In genomic region chr7:51862097-51862492, GRCm38 (mm10) we compare ENCODE assay signal across 7 mouse cellular contexts. TPM values are rescaled to one million over a fixed set of nuclear protein-coding genes. Genes with fewer than 3 reads are reported as not detected.
A peak's percentile ranks its signal among the peaks of the same experiment; 100 is the strongest.
DNase-seq lines count a peak whose midpoint lies in the region; ATAC-seq and TF ChIP-seq lines count a peak whose summit lies in the region.

Gene Fancf, minus strand, starts transcription at chr7:51862267.

- H3K27ac ChIP-seq in embryonic facial prominence, embryonic 10.5 days (replicated peaks) = peak within 1 kb of the TSS; percentile 97
- peak within 1 kb of the TSS; percentile 96 for H3K27ac ChIP-seq in intestine, postnatal 0 days (ENCODE audit: low read depth, low read length)
- H3K27ac ChIP-seq in midbrain, embryonic 12.5 days (replicated peaks) = peak within 1 kb of the TSS; percentile 97
- peak within 1 kb of the TSS; percentile 81 for H3K27ac ChIP-seq in small intestine, adult 2 months (ENCODE audit: insufficient read depth, low read depth, low read length)

- no peaks in the 10 kb centered on the region for H3K27me3 ChIP-seq in embryonic facial prominence, embryonic 10.5 days (replicated peaks; ENCODE audit: low read depth, poor library complexity, severe bottlenecking)
- H3K27me3 ChIP-seq in intestine, postnatal 0 days (replicated peaks; ENCODE audit: control insufficient read depth, insufficient read depth, low read length) = no peaks in the 10 kb centered on the region
- no peaks in the 10 kb centered on the region for H3K27me3 ChIP-seq in midbrain, embryonic 12.5 days
- no peaks in the 10 kb centered on the region for H3K27me3 ChIP-seq in small intestine, adult 2 months (ENCODE audit: control insufficient read depth, insufficient read depth, low read length)

- DNase-seq in adrenal gland, postnatal 10 days = peak; percentile 98
- DNase-seq in embryonic facial prominence, embryonic 10.5 days (ENCODE audit: low spot score) = peak; percentile 95
- DNase-seq in gonadal fat pad, adult 2 months (ENCODE audit: low read depth) = peak; percentile 34
- peak; percentile 97 for DNase-seq in left cerebral cortex, postnatal 4 days

- peak within 1 kb of the TSS; percentile 73 for H3K4me2 ChIP-seq in intestine, postnatal 0 days (replicated peaks; ENCODE audit: low read depth)
- H3K4me2 ChIP-seq in midbrain, embryonic 12.5 days (replicated peaks) = peak within 1 kb of the TSS; percentile 79

- intact Hi-C loops in left cerebral cortex, postnatal 4 days (cut with DNase I) = no loop called here

- H3K4me1 ChIP-seq in embryonic facial prominence, embryonic 10.5 days = peaks cover 29% of the 10 kb centered on the region
- 0 out of 2 replicates have a peak, but pooled peaks cover 4% of the 10 kb centered on the region for H3K4me1 ChIP-seq in intestine, postnatal 0 days (replicated peaks; ENCODE audit: control insufficient read depth, insufficient read depth, low read length)
- H3K4me1 ChIP-seq in midbrain, embryonic 12.5 days = peaks cover 25% of the 10 kb centered on the region
- H3K4me1 ChIP-seq in small intestine, adult 2 months (ENCODE audit: control insufficient read depth, insufficient read depth, insufficient read length, low read length) = peaks cover 6% of the 10 kb centered on the region

- H3K4me3 ChIP-seq in embryonic facial prominence, embryonic 10.5 days = peak within 1 kb of the TSS; percentile 70
- H3K4me3 ChIP-seq in intestine, postnatal 0 days (ENCODE audit: low read depth, low read length) = peak within 1 kb of the TSS; percentile 80
- H3K4me3 ChIP-seq in midbrain, embryonic 12.5 days = peak within 1 kb of the TSS; percentile 76
- H3K4me3 ChIP-seq in small intestine, adult 2 months (ENCODE audit: low read depth, low read length) = peak within 1 kb of the TSS; percentile 84

- no peak for TF ChIP-seq CTCF in intestine, postnatal 0 days (IDR thresholded peaks at IDR 0.05; ENCODE audit: low read depth)
- TF ChIP-seq CTCF in small intestine, adult 2 months (IDR thresholded peaks at IDR 0.05; ENCODE audit: extremely low read depth, insufficient read length, insufficient replicate concordance, low read depth, low read length) = no peak

- TF ChIP-seq POLR2A in small intestine, adult 2 months (IDR thresholded peaks at IDR 0.05; ENCODE audit: low read depth, low read length) = 0 out of 2 replicates have a peak, but pooled peaks have one; percentile 33

- H3K9me3 ChIP-seq in embryonic facial prominence, embryonic 10.5 days = no peaks in the 10 kb centered on the region
- no peaks in the 10 kb centered on the region for H3K9me3 ChIP-seq in intestine, postnatal 0 days (ENCODE audit: control insufficient read depth)
- H3K9me3 ChIP-seq in midbrain, embryonic 12.5 days = no peaks in the 10 kb centered on the region

- H3K36me3 ChIP-seq in embryonic facial prominence, embryonic 10.5 days (replicated peaks) = peaks cover 38% of the 10 kb centered on the region
- no peaks in the 10 kb centered on the region for H3K36me3 ChIP-seq in intestine, postnatal 0 days (ENCODE audit: control insufficient read depth, insufficient read depth)
- H3K36me3 ChIP-seq in midbrain, embryonic 12.5 days = peaks cover 4% of the 10 kb centered on the region; the same call in 1 of the 2 replicates
- peaks cover 2% of the 10 kb centered on the region for H3K36me3 ChIP-seq in small intestine, adult 2 months (ENCODE audit: control insufficient read depth, insufficient read depth, low read length)

- WGBS in embryonic facial prominence, embryonic 10.5 days = under 1% methylated on average over 43 of the region's 43 CpGs
- under 1% methylated on average over 43 of the region's 43 CpGs for WGBS in intestine, postnatal 0 days
- WGBS in midbrain, embryonic 12.5 days = under 1% methylated on average over 43 of the region's 43 CpGs
- WGBS in small intestine, adult 2 months = under 1% methylated on average over 43 of the region's 43 CpGs

- H3K9ac ChIP-seq in intestine, postnatal 0 days (ENCODE audit: low read depth, low read length) = peak within 1 kb of the TSS; percentile 80
- peak within 1 kb of the TSS; percentile 80 for H3K9ac ChIP-seq in midbrain, embryonic 12.5 days (replicated peaks)

- ATAC-seq in intestine, postnatal 0 days = peak; percentile 99
- peak; percentile 98 for ATAC-seq in midbrain, embryonic 12.5 days (ENCODE audit: low FRiP score, low read depth)

RNA-seq across cellular contexts. Expression of gene Fancf, which starts in this region (rescaled TPM):
- 1 to 10 TPM; 6.8 to 7.6 TPM for total RNA-seq in adrenal gland, postnatal 10 days (2021)
- 10.0 and 10.1 TPM in 2 replicates for polyA plus RNA-seq in embryonic facial prominence, embryonic 10.5 days (2016; fragmentation: Nextera tagmentation; extraction: Ambion mirVana)
- polyA plus RNA-seq in gonadal fat pad, adult 2 months (2012; rRNA removed) = 4.2 and 4.3 TPM in 2 replicates
- polyA plus RNA-seq in intestine, postnatal 0 days (2015; fragmentation: Nextera tagmentation; extraction: Ambion mirVana) = 5.9 and 6.0 TPM in 2 replicates
- total RNA-seq in left cerebral cortex, postnatal 4 days (2021) = 1 to 10 TPM; 6.6 to 7.1 TPM
- 14.9 and 17.3 TPM in 2 replicates for polyA plus RNA-seq in midbrain, embryonic 12.5 days (2016; fragmentation: Nextera tagmentation; extraction: Ambion mirVana)
- 10.6 and 14.4 TPM in 2 replicates for polyA plus RNA-seq in small intestine, adult 2 months (2012; rRNA removed)

Comparison
In these comparisons a context has a peak if more than half of its experiments do, and no peak if none do; other contexts are left out.
1. Peak in every context shown above with its lines: DNase-seq, ATAC-seq, H3K4me3 ChIP-seq and H3K27ac ChIP-seq.
2. DNase-seq: peak in every context shown above with its lines; median percentile 98 in adrenal gland, postnatal 10 days; 97 in left cerebral cortex, postnatal 4 days; 95 in embryonic facial prominence, embryonic 10.5 days; 34 in gonadal fat pad, adult 2 months.